Mouse (Mus musculus) bone marrow, adult 2 months (tissue): Measurements from ENCODE around the gene Slc48a1.

Source experiments
- CTCF ChIP-seq: fragments of 200-500 bp; IDR thresholded peaks from 2 replicates; pipeline ENCODE4 v1.5.1; 2011; ENCODE audit warnings: low read length, control low read depth; ENCODE audit not compliant: control insufficient read depth, insufficient read depth
- POLR2A ChIP-seq: fragments of 200-500 bp; IDR thresholded peaks from 2 replicates; pipeline ENCODE4 v1.6.1; 2011; ENCODE audit warnings: low read depth, mild to moderate bottlenecking, control low read depth, low read length, borderline replicate concordance; ENCODE audit not compliant: control insufficient read depth

GRCm38 (mm10) chr15:97825071-97825940 lies 47.0 kb downstream of the Slc48a1 start:
- TF ChIP-seq POLR2A (peak; percentile 51; the same call in 1 of the 2 replicates), CTCF (peak; percentile 67)
